Mouse (Mus musculus) hindbrain, embryonic 11.5 days (tissue): Measurements from ENCODE around the gene Chmp6. TPM values are rescaled to one million over a fixed set of nuclear protein-coding genes. Genes with fewer than 3 reads are reported as not detected.

Source experiments
- ATAC-seq: fragments of 200-750 bp; cut with Nextera tagmentation; 2 replicates; pipeline ENCODE4 v1.8.0; 2017; ENCODE audit warnings: mild to moderate bottlenecking, moderate TSS enrichment, moderate library complexity; ENCODE audit not compliant: low FRiP score
- DNase-seq: peaks from one replicate; pipeline ENCODE4 v3.0.0-alpha.2; 2015; ENCODE audit warnings: low spot score
- H3K27ac ChIP-seq: fragments of 300-500 bp; sonication (generic); 2 replicates; pipeline ENCODE4 v1.5.1; 2014; ENCODE audit warnings: mild to moderate bottlenecking, low read depth, low read length
- H3K27me3 ChIP-seq: fragments of 300-500 bp; sonication (generic); 2 replicates; pipeline ENCODE4 v1.6.1; 2014; ENCODE audit warnings: mild to moderate bottlenecking, low read length, moderate library complexity, mixed read lengths; ENCODE audit not compliant: control insufficient read depth, insufficient read depth
- H3K36me3 ChIP-seq: fragments of 300-500 bp; sonication (generic); 2 replicates; pipeline ENCODE4 v1.6.1; 2014; ENCODE audit warnings: mild to moderate bottlenecking, low read length, moderate library complexity, mixed read lengths; ENCODE audit not compliant: control insufficient read depth, insufficient read depth
- H3K4me1 ChIP-seq: fragments of 300-500 bp; sonication (generic); replicated peaks from 2 replicates; pipeline ENCODE4 v1.6.1; 2014; ENCODE audit warnings: low read length, mixed read lengths; ENCODE audit not compliant: control insufficient read depth, insufficient read depth
- H3K4me2 ChIP-seq: fragments of 300-500 bp; sonication (generic); replicated peaks from 2 replicates; pipeline ENCODE4 v1.6.1; 2014; ENCODE audit warnings: mild to moderate bottlenecking, low read depth, low read length
- H3K4me3 ChIP-seq: fragments of 300-500 bp; sonication (generic); 2 replicates; pipeline ENCODE4 v1.5.1; 2014; ENCODE audit warnings: low read depth, low read length
- H3K9ac ChIP-seq: fragments of 300-500 bp; sonication (generic); 2 replicates; pipeline ENCODE4 v1.6.1; 2014; ENCODE audit warnings: low read depth, low read length
- H3K9me3 ChIP-seq: fragments of 300-500 bp; sonication (generic); 2 replicates; pipeline ENCODE4 v1.6.1; 2016; ENCODE audit warnings: low read length; ENCODE audit not compliant: control insufficient read depth
- WGBS: fragments of 180-500 bp; shearing (Covaris S2); extraction: QIAGEN DNeasy Blood & Tissue Kit; methylation state at CpG from one replicate; pipeline ENCODE4 v1.1.7; 2014; 5-methylcytosine and 5-hydroxymethylcytosine counted together
- polyA plus RNA-seq: library from polyadenylated mRNA; unstranded; fragments of >200 nt; fragmentation: Nextera tagmentation; extraction: Ambion mirVana; gene quantifications from 2 replicates; pipeline ENCODE4 v1.2.1, GENCODE M21; 2014

Chmp6 gene
- polyA plus RNA-seq = 87.2 and 88.3 TPM in 2 replicates

DNA sequence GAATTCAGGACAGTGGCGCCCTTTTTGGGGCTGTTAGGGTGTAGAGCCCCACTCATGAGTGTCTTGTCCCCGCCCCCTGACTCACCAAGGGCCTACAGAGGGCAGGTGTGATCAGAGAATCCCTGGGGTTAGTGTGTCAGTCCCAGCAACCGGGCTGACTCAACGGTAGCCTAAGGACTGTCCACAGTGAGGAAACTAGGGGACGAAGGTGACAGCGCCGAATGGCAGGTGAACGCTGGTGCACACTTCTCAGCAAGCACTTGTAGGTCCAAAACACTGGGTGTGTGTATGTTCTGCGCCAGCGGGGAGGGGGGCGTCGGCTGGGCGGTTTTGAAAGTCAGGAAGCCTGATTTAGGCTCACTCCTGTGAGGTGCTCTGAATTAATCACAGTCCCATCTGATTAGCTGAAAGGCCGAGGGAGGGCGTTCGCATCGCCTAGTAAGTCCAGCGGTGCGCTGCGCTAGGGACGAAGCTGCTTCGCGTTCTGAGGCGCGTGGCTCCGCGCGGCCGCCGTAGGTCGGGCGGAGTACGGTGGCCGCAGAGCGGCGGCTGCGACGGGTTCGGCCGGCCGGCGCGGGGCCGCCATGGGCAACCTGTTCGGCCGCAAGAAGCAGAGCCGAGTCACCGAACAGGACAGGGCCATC, at the start of gene Chmp6:
Gene Chmp6 (plus strand): TSS at position 151 of the 644 bp plus-strand sequence.
- peak within 1 kb of the TSS; percentile 94 for H3K9ac ChIP-seq
- peak within 1 kb of the TSS; percentile 95 for H3K4me2 ChIP-seq
- peak; percentile 66 for ATAC-seq
- H3K27me3 ChIP-seq = no peaks in the 10 kb centered on the region
- H3K27ac ChIP-seq = peak within 1 kb of the TSS; percentile 69
- H3K9me3 ChIP-seq = no peaks in the 10 kb centered on the region
- no peaks in the 10 kb centered on the region for H3K36me3 ChIP-seq
- WGBS = under 1% methylated on average over 45 of the region's 48 CpGs
- H3K4me3 ChIP-seq = peak within 1 kb of the TSS; percentile 95
- peak; percentile 94 for DNase-seq
- H3K4me1 ChIP-seq = peaks cover 7% of the 10 kb centered on the region

DNA sequence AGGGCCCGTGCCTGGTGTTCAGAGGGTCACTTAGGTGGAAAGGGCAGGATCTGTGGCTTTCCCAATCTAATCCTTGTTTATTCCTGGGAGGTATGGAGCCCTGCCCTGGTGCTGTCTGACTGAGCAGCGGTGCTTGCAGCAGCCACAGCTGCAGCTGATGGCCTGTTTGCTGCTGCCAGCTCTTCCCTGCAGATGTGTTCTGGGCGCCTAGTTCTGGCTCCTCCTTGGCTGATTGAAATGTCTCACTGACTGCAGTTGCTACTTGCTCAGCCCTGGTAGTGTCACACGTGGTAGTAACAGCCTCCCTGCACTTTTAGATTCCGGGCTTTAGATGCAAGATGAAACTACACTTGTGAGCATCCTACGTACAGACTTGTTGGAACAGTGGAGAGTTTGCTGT, 46.4 kb upstream of the Chmp6 start:
- Histone ChIP-seq H3K4me1 (no peaks in the 10 kb centered on the region), H3K27ac (no peak overlapping the region), H3K27me3 (no peaks in the 10 kb centered on the region), H3K4me3 (no peak overlapping the region), H3K9me3 (no peaks in the 10 kb centered on the region), H3K4me2 (no peak overlapping the region), H3K36me3 (0 out of 2 replicates have a peak, but pooled peaks cover 2% of the 10 kb centered on the region), H3K9ac (no peak overlapping the region)
- ATAC-seq (no peak), DNase-seq (no peak)
- WGBS = 82% methylated on average over 6 of the region's 6 CpGs

DNA sequence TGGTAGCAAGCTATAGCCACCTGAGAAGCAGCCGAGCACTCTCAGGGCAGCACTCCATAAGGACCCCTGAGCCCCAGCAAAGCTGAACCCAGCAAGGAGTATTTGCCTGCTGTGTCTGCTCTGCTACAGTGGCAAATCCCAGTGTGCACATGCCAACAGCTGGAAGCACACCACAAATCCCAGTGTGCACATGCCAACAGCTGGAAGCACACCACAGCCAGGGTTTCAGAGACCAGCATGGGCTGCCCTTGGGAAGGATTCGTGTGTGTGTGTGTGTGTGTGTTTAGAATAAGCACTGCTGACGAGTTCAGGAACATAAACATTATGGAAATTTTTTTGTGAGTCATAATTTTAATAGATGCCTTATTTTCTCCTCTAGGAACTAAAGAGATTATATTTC, 45.1 kb upstream of the Chmp6 start:
- Histone ChIP-seq H3K9me3 (no peaks in the 10 kb centered on the region), H3K27me3 (no peaks in the 10 kb centered on the region), H3K27ac (no peak overlapping the region), H3K9ac (no peak overlapping the region), H3K4me3 (no peak overlapping the region; the same call in 1 of the 2 replicates), H3K4me1 (no peaks in the 10 kb centered on the region), H3K4me2 (no peak overlapping the region), H3K36me3 (0 out of 2 replicates have a peak, but pooled peaks cover 2% of the 10 kb centered on the region)
- WGBS = 90% methylated on average over 3 of the region's 3 CpGs
- ATAC-seq (no peak), DNase-seq (no peak)

DNA sequence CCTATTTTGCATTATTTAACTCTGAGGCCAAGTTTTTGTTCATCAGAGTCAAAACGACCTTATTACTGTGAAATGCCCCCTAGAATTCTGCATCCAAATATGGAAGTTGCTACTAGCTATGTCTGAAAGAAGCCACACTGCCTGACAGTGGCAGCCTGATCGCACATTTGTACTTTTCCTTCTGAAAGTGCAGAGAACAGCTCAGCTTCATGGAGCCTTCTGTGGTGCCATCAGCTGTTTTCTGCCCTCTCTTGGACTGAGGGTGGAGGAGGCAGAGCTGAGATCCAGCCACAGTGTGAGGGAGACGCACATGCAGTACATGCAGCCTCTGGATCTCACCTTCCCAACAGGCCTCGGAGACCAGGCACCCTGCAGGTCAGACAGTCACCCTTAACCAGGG, 44.7 kb upstream of the Chmp6 start:
- Histone ChIP-seq H3K27ac (no peak overlapping the region), H3K27me3 (no peaks in the 10 kb centered on the region), H3K9me3 (no peaks in the 10 kb centered on the region), H3K4me1 (no peaks in the 10 kb centered on the region), H3K9ac (no peak overlapping the region), H3K4me3 (no peak overlapping the region), H3K4me2 (no peak overlapping the region), H3K36me3 (0 out of 2 replicates have a peak, but pooled peaks cover 2% of the 10 kb centered on the region)
- DNase-seq = no peak
- 83% methylated on average over 4 of the region's 4 CpGs for WGBS
- no peak for ATAC-seq

DNA sequence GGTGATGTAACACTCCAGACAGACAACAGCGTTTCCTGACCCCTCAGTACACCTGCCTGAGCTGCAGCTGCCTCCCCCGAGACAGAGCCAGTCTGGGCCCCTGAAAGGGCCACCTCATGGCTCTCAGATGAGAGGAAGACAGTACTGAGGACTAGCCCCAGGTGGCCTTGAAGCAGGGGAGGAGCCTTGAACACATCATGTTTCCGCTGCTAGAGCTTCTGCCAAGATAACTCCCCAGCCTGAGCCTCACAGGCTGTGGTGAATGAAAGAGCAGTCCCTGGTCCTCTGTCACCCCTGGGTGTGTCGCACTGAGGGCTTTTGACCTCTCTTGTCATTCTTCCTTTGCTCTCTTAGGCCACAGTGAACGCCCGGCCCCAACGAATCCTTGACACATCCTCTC, 42.1 kb upstream of the Chmp6 start:
- 0 out of 2 replicates have a peak, but pooled peaks cover 4% of the 10 kb centered on the region for H3K36me3 ChIP-seq
- 90% methylated on average over 7 of the region's 7 CpGs for WGBS
- H3K9me3 ChIP-seq = no peaks in the 10 kb centered on the region
- no peak for DNase-seq
- no peak overlapping the region for H3K9ac ChIP-seq
- no peak overlapping the region for H3K27ac ChIP-seq
- no peaks in the 10 kb centered on the region for H3K4me1 ChIP-seq
- ATAC-seq = no peak
- no peak overlapping the region for H3K4me3 ChIP-seq
- H3K27me3 ChIP-seq = no peaks in the 10 kb centered on the region
- no peak overlapping the region for H3K4me2 ChIP-seq

DNA sequence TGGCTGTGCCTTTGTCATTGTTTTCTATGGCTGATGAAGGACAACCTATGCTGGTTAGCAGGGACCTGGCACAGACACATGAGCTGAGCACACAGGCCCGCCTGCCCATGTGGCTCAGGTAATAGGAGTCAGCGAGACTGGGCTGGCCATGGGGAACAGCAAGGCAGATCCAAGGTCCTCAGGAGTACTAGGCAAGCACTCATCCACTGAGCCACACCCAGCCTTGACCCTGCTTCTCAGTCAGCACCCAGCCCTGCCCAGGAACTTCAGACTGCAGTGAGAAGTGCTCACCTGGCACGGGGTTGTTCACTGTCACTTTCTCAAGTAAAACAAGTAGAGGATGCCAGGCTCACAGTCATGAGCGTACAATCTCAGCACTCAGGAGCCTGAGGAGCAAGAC, 39.6 kb upstream of the Chmp6 start:
- no peaks in the 10 kb centered on the region for H3K27me3 ChIP-seq
- H3K27ac ChIP-seq = no peak overlapping the region
- H3K36me3 ChIP-seq = 0 out of 2 replicates have a peak, but pooled peaks cover 4% of the 10 kb centered on the region
- H3K4me2 ChIP-seq = no peak overlapping the region
- no peaks in the 10 kb centered on the region for H3K4me1 ChIP-seq
- WGBS = 93% methylated on average over 4 of the region's 4 CpGs
- no peak overlapping the region for H3K9ac ChIP-seq
- ATAC-seq = no peak
- no peak overlapping the region for H3K4me3 ChIP-seq
- no peaks in the 10 kb centered on the region for H3K9me3 ChIP-seq
- DNase-seq = no peak

DNA sequence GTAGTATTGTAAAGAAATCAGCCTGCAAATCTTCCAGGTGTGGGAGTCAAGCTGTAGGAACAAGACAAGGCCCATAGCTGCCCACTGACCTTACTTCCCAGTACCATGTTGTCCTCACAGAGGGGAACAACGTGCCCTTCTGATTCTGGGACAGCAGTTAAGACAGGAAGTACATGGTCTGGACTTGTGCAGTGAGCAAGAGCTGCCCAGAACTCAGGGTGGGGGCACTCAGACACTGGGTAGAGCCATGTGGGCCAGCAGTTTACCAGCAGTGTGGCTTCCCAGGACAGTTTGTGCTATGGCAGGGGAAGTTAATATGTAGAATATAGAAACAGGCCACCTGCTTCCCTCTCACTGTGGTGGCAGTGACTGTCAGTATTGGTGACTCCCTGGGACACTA, 38.4 kb upstream of the Chmp6 start:
- 0 out of 2 replicates have a peak, but pooled peaks cover 2% of the 10 kb centered on the region for H3K36me3 ChIP-seq

DNA sequence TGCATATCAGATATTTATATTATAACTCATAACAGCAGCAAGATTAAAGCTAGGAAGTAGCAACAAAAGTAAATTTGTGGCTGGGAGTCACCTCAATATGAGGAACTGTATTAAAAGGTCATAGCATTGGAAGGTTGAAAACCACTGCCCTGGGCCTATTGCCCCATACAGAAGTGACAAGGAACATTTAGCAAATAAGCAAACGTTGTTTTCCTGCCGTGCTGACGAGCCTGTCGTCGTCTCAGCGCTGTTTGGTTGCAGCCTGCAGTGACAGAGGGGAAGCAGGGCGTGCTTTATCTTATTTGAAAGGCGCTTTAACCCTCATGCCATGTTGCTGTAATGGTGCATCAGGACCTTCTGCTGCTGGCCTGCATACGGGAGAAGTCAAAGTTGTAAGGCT, 37.6 kb upstream of the Chmp6 start:
- Histone ChIP-seq H3K9me3 (no peaks in the 10 kb centered on the region), H3K9ac (no peak overlapping the region), H3K4me2 (no peak overlapping the region), H3K27ac (no peak overlapping the region), H3K4me1 (no peaks in the 10 kb centered on the region), H3K36me3 (0 out of 2 replicates have a peak, but pooled peaks cover 2% of the 10 kb centered on the region), H3K4me3 (no peak overlapping the region), H3K27me3 (no peaks in the 10 kb centered on the region)
- 92% methylated on average over 9 of the region's 9 CpGs for WGBS
- ATAC-seq (no peak), DNase-seq (no peak)

More for the DNA sequence above, 38.4 kb upstream of the Chmp6 start:
- Histone ChIP-seq H3K27ac (no peak overlapping the region), H3K4me3 (no peak overlapping the region), H3K4me2 (no peak overlapping the region), H3K9me3 (no peaks in the 10 kb centered on the region), H3K27me3 (no peaks in the 10 kb centered on the region), H3K9ac (no peak overlapping the region), H3K4me1 (no peaks in the 10 kb centered on the region)
- ATAC-seq (no peak), DNase-seq (no peak)
- 85% methylated on average over 1 of the region's 1 CpGs for WGBS

DNA sequence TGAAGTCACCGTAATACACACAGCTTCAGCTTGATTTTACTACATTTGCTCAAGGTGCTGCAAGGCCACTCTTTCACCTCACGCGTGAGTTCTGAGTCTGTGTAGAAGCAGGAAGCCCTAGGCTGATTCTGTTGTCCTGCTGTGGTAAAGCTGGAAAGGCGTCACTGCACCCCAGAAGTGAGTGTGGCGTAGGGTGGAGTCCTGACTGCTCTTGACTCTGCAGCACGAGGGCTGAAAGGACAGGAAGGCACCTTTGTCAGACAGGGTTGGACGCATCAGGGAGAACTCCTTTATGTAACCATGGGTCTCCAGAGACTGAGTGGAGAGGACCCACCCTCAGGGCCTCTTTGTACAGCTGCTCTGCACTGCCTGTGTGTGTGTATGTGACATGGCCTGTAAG, 36.1 kb upstream of the Chmp6 start:
- 0 out of 2 replicates have a peak, but pooled peaks cover 2% of the 10 kb centered on the region for H3K36me3 ChIP-seq
- H3K4me2 ChIP-seq = no peak overlapping the region
- no peak overlapping the region for H3K27ac ChIP-seq

More for the DNA sequence above, 36.1 kb upstream of the Chmp6 start:
- Histone ChIP-seq H3K27me3 (no peaks in the 10 kb centered on the region), H3K9me3 (no peaks in the 10 kb centered on the region), H3K4me1 (no peaks in the 10 kb centered on the region), H3K4me3 (no peak overlapping the region), H3K9ac (no peak overlapping the region)
- WGBS = 92% methylated on average over 7 of the region's 7 CpGs
- no peak for DNase-seq
- no peak for ATAC-seq
